Mouse (Mus musculus) left cerebral cortex, adult 18-20 months (tissue): ENCODE results near the gene Zfp119b. TPM values are rescaled to one million over a fixed set of nuclear protein-coding genes. Genes with fewer than 3 reads are reported as not detected.

ENCODE experiments used
- DNase-seq, 2 experiments: peaks; one replicate each; pipeline ENCODE4 v3.0.0; 2021 to 2022; ENCODE audit warnings: low spot score in 2 of 2, mixed read lengths in 1 of 2
- long read RNA-seq, 2 experiments: library from polyadenylated mRNA; stranded (forward); transcript quantifications; one replicate each; pipeline ENCODE4 v2.0.0; 2021
- total RNA-seq, 2 experiments: library from RNA; stranded (reverse); gene quantifications; 2 replicates each; pipeline ENCODE4 v1.2.3; 2021

The Zfp119b gene
- 1 to 10 TPM; 3.3 to 4.2 TPM for total RNA-seq
- long read RNA-seq, experiment 1, transcript Zfp119b-201 (4 exons, 1,889 nt): major isoform, 7 of 9 reads
- long read RNA-seq, experiment 1, partial matches to known transcripts: 0 of 9 reads
- long read RNA-seq, experiment 1, other reads (novel, unspliced or antisense): 2 of 9 reads
- long read RNA-seq, experiment 2, partial matches to known transcripts: 0 of 3 reads
- long read RNA-seq, experiment 2, other reads (novel, unspliced or antisense): 0 of 3 reads

- no peak for DNase-seq
Measured at GRCm38 (mm10) chr17:55949400-55949799, at the start of gene Zfp119b. Gene Zfp119b (minus strand): TSS chr17:55949500.

- DNase-seq: no peak
Measured at GRCm38 (mm10) chr17:55996007-55996406, 46.7 kb upstream of the Zfp119b start.

GRCm38 (mm10) chr17:55990278-55990898, 41.1 kb upstream of the Zfp119b start:
- no peak for DNase-seq

- DNase-seq: peak; percentile 83 to 88
Measured at GRCm38 (mm10) chr17:55986030-55986961, 37.0 kb upstream of the Zfp119b start, which contains the start of gene Fsd1. Gene Fsd1 (plus strand): TSS chr17:55986509.

GRCm38 (mm10) chr17:55977301-55977700, 28.0 kb upstream of the Zfp119b start:
- DNase-seq: no peak

GRCm38 (mm10) chr17:55976255-55976862, 27.1 kb upstream of the Zfp119b start:
- peak; percentile 77 for DNase-seq

GRCm38 (mm10) chr17:55971453-55971852, 22.2 kb upstream of the Zfp119b start:
- DNase-seq: no peak

- peak in 1 of 2 experiments; percentile 61 for DNase-seq
Measured at GRCm38 (mm10) chr17:55969966-55970891, 20.9 kb upstream of the Zfp119b start, which contains the start of gene Shd. Gene Shd (plus strand): TSS chr17:55970467.

- peak in 1 of 2 experiments; percentile 46 for DNase-seq
Measured at GRCm38 (mm10) chr17:55969560-55969959, 20.3 kb upstream of the Zfp119b start.

- no peak for DNase-seq
Measured at GRCm38 (mm10) chr17:55968210-55968609, 18.9 kb upstream of the Zfp119b start.

GRCm38 (mm10) chr17:55967186-55967585, 17.9 kb upstream of the Zfp119b start:
- DNase-seq: no peak

GRCm38 (mm10) chr17:55964996-55965395, 15.7 kb upstream of the Zfp119b start:
- no peak for DNase-seq

GRCm38 (mm10) chr17:55964496-55964895, 15.2 kb upstream of the Zfp119b start:
- DNase-seq: no peak

- no peak for DNase-seq
Measured at GRCm38 (mm10) chr17:55963171-55963570, 13.9 kb upstream of the Zfp119b start.

GRCm38 (mm10) chr17:55961631-55962030, 12.3 kb upstream of the Zfp119b start:
- no peak for DNase-seq

GRCm38 (mm10) chr17:55960791-55961190, 11.5 kb upstream of the Zfp119b start:
- no peak for DNase-seq

GRCm38 (mm10) chr17:55959946-55960740, 10.8 kb upstream of the Zfp119b start:
- DNase-seq: no peak

GRCm38 (mm10) chr17:55958918-55959728, 9.8 kb upstream of the Zfp119b start, which contains the start of gene Yju2:
Gene Yju2 (plus strand): TSS chr17:55959099.
- DNase-seq: peak; percentile 93 to 95
